Mouse (Mus musculus) c-Kit-positive CD71-positive TER-119-negative erythroid progenitor cells, embryonic 14.5 days (primary cell): ENCODE data around the gene Gadd45gip1.
"Not testable (repeated sequence)": the region's sequence is repeated elsewhere in the genome, so short reads cannot be mapped to it uniquely, and the experiment has no call there.

ENCODE experiments used
- DNase-seq: peaks from one replicate; pipeline ENCODE4 v3.0.0-alpha.2; 2013; ENCODE audit warnings: low read depth

Gadd45gip1 gene

DNA sequence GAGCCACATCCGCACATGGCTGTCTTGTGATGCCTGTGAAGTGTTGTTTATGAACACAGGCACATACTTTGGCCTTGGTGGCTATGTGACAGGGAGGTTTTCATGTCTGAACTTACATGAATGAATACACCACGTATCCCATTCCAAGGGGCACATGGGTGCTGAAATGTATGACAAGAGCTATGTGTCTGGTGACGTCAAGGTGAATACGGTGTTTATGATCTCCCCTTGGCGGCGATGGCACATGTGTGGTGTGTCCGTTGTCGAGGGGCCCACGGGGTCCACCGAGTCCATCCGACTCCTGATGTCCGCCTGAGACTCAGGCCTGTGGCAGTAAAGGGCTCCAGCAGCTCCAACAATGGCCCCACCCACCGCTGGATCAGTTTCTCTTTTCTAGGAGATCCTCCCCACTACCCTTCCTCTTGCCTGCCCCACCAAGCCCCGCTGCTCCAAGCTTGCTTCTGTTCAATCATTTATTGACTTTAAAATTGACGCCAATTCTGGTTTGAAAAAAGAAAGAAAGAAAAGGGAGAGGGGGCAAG is 34.0 kb upstream of the Gadd45gip1 start:
- no peak for DNase-seq

DNA sequence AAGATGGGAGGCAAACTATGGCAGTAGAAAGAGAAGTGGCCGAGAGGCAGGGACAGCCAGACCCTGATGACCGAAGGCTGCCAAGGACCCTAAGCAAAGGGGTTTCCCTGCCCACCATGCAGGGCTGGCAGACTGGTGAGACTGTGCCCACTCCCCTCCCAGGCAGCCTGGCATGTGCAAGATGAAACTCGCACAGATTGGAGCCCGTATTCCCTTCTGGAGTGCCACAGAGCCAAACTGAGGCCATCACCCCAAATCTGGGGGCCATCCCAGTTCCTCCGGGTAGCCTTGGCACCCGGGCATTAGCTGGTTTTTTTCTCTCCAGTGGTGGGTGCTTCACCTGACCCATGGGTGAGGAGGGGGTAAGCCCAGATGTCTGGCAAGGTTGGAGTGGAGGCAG is 33.4 kb upstream of the Gadd45gip1 start:
- no peak for DNase-seq

DNA sequence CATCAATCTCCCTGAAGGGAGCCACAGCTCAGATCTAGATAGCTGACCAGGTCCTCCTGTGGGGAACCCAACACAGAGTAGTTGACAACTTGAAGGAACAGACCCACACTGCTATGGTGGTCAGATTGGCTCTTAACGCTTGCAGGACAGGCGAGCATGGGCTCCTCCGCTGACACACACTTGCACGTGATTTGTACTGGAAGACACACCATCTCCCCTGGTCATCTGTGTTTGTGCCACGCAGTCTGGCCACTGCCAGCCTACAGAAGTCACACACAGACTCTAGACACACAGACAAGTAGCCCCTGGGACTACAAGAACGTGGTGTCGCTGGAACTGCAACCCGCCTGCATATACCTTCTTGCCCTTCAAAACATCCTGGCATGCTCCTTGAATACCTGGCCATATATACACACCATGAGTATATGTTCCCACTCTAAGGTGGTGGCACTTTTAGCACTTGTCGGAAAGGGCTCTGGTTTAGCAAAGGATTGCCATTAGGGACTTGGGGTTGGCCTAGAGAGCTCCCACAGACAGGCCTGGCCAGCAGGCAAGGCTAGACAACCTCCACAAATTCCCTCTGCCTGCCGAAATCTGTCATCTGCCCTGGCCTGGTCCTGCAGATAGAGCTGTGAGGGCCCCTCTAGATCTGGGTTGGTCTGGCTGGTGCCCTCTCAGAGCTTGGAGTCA is 32.7 kb upstream of the Gadd45gip1 start:
- DNase-seq: no peak

DNA sequence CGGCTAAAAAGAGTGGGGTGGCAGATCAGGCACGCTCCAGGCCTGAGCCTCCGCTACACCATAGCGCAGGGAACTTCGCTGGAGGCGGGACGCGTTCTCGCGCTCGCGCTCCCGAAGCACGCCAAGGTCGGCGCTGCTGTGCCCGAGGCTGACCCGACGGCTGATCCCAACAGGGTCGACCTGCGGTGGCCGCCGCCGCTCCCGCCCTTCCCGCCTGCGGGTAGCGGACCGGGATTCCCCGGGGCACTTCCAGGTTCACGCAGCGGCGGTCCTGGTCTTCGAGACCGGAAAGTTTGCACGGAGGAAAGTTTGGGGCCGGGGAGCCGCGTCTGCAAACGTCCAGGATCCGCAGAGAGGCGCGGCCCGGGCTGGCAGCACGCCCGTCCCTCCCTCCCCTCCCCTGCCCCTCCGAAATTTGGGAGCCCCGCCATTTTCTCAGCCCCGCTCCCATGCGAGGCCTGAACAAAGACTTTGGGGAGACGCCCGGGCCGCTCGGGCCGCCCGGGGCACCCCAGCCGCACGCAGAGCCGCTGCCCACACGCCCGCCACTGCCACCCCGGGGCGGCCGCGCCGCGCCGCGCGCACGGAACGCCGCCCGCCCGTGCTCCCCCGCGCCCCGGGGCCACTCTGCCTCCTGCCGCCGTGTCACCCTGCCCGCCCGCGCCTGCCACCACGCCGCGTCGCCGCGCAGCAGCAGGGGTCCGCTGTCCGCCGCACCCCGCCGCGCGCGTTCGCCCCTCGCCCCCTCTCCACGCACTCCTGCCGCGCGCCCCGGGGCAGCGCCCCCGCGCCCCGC is 32.0 kb upstream of the Gadd45gip1 start:
- DNase-seq: no peak

DNA sequence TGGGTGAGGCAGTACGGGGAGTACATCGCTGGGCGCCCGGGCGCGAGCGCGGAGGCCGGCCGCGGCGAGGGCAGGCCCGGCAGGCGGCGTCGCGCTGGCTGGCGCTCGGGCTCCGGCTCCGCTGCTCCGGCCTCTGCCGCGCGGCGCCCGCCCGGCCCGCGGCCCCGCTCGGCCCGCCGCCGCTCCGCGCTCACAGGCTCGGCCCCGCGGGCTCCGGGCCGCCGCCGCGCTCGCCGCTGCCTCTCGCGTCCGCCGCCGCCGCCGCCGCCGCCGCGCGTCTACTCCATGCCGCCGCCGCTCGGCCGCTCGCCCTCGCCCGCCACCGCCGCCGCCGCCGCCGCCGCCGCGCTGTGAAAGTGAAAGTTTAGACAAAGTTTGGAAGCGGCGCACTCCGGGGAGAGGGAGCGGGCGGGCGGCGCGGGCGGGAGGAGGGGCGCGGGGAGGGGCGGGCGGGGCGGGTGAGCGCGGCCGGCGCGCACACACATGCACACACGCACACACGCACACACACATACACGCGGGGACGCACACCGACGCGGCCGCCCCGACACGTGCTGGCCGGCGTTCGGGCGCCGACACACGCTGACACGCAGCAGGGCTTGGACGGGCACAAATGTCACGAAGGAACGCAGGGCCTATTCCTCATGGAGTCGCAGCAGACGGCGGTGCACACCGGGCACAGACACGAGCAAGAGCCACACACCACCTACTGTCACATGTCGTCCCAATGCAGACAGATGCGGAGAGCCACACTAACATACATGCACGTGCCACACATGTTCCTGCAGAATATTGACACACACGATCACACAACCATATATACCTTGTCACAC is 31.1 kb upstream of the Gadd45gip1 start, which contains the start of gene Nfix:
Nfix (minus strand) TSS at position 346 of the 833 bp plus-strand sequence.
- no peak for DNase-seq

DNA sequence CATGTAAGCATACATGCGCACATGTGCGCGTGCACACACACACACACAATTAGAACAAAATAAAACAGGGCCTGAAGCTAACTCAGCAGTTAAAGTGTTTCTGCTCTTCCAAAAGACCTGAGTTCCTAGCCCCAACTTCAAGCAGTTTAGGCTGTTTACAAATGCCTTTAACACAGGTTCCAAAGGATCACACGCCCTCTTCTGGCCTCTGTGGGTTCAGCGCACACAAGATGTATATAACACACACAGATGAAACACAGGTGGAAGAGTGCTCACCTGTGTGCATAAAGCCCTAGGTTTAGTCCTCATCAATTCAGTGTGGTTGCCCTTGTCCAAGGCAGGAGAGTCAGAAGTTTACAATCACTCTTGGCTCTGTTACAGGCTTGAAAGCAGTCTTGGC is 25.3 kb upstream of the Gadd45gip1 start:
- no peak for DNase-seq

DNA sequence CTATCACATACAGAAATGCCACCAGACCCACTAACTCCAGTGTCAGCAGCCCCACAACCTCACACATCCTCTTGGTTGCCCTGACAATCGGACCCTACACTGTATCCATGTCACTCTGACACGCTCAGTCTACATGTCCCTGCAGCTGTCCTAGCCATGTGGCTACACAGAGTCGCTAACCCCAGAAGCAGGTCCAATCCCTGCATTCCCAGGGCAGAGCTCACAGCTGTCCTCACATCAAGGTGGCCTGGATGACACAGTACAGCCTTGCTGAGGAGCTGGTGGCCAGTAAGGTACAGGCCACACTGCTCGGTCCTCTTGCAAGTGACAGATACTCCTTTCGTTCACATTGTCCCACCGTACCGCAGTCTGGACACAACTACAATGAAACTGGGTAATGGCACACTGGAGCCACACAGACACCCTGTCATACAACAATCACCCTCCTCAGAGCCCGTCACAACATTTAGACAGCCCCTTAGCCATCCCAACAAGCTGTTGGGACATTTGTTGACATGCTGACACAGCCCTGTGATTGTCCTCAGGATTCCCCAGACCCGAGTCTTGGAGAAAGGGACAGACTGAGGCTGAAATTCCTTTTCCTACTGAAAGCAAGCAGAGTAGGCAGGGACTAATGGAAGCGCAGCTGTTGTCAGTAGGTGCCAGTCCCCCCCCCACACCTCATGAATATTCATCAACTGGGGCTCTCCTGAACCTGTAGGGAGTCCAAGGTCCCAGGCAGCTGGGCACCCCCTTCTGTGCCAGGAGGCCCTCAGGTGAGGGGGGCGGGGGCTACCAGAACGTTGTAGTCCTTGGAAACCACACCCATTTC is 22.0 kb upstream of the Gadd45gip1 start:
- no peak for DNase-seq

DNA sequence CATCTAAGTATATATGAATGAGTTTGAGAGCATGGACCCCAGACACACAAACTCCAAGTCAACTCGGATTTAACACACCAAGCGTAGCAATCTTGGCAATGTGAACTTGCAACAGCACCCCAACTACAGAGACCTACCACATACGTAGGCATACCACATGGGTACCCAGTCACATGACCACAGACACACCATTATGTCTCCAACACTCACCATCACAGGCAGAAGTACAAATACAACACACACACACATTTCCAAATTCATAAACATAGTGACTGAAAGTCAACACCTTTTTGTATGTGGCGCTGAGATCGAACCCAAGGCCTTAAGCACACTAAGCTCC is 21.4 kb upstream of the Gadd45gip1 start:
- DNase-seq: no peak

DNA sequence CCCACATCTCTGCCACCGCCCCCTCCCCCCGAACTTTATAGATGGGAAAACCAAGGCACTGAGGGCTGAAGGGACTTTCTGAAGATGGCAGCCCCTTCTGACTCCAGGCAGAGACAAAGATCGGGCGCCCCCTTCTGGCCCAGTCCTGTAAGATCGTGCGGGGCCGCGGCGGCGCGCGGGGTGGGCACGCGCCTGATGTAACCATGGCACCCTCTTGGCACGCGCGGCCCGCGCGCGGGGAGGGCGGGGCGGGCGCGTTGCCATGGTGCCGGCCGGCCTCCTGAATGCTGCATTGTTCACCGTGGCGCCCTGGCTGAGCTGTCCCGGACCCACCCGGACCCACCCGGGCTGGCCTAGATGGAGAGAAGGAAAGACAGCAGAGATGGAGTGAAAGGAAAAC is 20.4 kb upstream of the Gadd45gip1 start:
- peak; percentile 71 for DNase-seq

DNA sequence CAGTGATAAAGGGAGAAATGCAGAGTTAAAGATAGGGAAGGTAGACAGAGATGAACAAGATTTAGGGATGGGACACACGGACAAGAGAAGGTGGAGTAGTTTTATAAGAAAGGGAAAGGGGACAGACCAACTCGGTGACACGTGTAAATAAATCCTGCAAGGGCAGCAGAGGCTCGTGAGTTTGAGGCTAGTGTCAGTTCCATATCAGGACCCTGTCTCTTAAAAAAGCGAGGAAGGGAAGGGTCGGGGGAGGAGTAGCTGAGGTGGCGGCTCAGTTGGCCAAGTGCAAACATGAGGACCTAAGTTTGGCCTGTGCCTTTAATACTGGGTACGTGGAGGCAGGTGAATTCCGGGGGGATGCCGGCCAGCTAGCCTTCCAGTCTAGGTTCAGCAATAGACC is 20.0 kb upstream of the Gadd45gip1 start:
- no peak for DNase-seq

DNA sequence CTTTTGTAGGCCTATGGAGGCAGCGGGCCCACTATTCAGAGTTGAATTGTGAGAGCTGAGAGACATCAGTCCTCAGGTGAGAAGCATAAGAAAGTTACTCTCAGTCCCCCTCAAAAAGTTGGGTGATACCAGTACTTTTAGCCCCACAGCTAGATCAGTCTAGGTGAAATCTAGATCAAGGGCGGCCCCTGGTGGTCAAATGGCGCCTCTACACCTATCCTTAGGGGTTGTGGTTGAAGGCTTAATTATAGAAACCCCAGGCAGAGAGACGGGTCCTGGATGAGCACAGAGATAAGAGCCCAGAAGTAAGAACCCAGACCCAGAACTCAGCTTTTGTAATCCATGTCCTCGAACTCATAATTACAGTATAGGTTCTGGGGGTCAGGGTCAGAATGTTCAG is 18.3 kb upstream of the Gadd45gip1 start:
- peak; percentile 72 for DNase-seq

DNA sequence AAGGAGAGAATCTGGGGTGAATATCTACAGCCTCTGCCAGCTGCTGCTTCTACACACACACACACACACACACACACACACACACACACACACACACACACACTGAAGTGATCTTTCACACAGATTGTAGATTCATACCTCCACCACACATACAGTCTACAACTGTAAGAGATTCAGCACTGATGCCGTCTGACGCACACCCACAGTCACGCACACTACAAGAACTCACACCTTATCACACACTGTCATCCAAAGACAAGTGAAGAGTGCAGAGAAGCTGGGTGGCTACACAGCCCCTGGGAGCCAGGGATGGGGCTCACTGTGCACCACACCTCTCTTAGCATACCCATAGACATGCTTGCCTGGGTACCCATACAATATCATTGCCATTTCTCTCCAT is 17.5 kb upstream of the Gadd45gip1 start:
- no peak for DNase-seq

DNA sequence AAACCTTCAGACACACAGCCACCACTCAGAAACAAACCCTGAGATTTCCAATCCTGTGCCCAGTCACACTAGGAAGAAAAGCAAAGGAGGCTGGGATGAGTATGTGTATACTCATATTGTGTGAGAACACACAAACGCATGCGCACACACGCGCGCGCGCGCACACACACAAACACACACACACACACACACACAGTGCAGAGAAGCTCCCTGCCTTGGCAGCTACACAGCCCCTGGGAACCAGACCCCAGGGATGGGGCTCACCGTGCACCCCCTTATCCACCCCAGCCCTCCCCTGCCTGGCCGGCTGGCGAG is 17.1 kb upstream of the Gadd45gip1 start:
- no peak for DNase-seq

DNA sequence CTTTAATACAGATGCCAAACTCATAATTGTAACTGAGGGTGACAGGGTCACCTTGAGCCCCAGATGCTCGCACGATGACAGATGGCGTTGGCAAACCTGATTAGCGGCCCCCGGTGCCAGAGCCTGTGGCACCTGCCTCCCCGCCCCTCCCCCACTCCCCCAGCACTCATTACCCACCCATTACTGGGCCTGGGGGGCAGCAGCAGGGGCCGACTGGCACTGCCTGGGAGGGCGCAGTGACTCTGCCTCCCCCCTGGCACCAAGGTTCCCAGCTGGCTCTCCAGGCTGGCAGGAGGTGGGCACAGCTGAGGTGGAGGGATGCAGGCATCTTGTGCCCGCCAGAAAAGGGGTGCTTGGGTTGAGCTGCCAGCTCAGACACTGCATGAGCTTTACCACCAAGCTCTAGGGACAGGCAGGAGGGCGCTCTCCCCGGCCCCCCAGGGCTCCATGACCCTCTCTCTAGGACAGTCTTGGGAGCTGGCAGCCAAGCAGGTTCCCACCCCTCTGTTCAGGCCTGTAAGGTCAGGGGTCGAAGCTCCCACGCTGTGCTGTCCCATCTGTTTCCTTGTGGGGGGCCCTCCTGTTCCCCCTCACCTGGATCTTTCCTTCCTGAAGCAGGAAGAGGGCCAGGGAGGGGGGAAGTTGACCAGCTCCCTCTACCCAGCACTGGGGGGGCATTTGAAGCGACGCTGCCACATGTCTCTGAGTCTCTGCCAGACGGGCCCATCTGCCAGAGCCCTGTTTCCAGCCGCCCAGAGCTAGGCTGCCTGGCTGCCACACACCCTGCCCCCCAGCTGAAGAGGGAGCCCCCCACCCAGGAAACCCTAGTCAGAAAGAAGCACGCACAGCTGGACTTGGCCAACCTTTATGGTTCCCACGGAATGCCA is 16.5 kb upstream of the Gadd45gip1 start:
- no peak for DNase-seq

DNA sequence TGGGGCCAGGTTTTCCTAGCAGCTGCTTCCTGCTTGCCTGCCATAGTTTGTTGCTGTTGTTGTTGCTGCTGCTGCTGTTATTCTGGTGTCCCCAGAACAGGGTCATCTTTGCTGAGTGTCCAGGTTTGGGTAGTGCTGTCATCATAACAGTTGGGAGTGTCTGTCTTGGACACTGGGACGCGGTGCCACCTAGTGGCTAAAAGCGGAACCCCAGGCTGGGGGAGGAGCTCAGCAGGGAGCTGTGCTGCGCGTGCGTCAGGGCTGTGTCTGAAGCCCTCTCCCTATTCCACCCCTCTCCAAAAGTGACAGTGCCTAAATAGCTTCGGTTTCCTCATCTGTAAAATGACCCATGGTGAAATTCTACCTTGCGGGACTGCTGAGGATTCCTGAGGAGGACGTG is 15.8 kb upstream of the Gadd45gip1 start:
- peak; percentile 89 for DNase-seq

DNA sequence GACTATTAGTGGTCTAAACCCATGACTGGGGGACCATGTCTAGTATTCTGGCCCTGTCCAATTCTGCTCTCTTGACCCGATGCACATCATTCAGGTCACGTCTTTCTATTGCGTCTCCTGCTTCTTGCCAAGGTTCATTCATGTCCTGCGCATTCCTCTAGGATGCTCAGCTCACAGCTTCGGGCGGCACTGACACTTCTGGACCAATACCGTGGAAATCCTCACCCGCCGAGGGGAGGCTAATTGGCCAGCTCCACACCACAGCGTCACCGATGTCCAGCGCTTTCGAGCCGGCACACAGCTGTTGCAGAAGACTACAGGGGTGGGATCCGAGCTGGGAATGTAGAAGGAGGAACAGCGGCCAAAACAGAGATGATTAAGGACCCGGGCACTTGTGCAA is 15.2 kb upstream of the Gadd45gip1 start:
- DNase-seq: no peak

DNA sequence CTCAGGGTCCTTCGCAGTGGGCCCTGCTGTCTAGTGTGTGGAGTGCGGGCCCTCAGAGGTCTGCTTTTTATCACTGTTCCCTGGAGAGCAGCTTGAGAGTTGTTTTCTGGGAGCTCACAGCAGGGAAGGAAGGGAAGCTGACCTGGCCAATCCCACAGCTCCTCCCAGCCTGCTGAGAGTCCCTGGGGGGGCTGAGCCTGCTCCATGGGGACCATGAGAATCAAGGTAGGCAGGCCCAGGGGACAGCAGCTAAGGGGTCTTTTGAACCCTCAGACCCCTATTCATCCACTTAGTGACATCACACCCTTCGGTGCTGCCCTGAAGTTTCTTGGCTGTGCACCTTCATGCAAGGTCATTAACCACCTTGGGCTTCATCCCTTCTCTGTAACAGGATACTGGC is 8.6 kb upstream of the Gadd45gip1 start, which contains the start of gene Dand5:
Dand5 (minus strand) TSS at position 101 of the 400 bp plus-strand sequence.
- no peak for DNase-seq

DNA sequence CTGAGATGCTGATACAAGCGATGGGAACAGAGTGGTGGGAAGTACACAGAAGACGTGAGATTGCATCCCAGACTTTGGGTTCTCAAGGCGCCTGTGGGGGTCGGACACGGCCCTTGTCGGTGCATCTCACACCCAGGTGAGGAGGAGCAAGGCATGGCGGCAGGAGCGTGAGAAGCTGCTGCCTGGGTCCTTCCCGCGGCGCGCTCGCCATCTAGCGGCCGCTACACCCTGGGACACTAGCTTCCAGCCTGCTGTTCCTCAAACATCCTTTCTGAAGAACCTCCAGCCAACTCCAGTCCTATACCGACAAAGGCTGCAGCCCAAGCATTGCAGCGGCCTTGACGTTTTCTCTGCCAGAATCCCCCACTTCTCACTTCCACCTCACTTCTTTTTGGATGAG is 7.7 kb upstream of the Gadd45gip1 start:
- DNase-seq: no peak

DNA sequence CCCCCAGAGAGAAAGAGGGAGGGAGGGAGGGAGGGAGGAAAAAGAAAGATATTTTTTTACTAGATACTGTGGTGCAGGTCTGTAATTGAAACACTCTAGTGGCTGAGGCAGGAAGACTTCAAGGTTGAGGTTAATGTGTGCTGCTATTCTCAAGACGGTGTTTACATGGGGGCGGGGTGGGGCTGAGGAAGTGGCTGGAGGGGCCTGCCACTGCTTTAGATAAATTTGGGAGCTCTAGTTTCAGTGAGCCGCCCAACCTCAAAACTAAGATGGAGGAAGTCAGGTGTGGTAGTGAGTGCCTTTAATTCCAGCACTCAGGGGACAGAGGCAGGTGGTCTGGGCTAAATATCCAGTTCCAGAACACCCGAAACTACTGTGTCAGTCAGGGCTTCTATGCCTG is 5.7 kb upstream of the Gadd45gip1 start:
- DNase-seq: no peak

DNA sequence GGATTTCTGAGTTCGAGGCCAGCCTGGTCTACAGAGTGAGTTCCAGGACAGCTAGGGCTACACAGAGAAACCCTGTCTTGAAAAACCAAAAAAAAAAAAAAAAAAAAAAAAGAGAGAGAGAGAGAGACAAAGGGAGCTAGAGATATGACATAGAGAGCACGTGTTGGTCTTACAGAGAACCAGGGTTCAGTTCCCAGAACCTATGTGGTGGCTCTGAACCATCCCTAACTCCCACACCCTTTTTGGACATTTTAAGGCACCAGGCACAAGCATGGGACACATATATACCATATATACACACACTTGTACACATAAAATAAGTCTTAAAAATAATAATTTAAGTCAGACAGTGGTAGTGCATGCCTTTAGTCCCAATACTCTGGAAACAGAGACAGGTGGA is 4.8 kb upstream of the Gadd45gip1 start:
- not testable (repeated sequence) for DNase-seq
